Mouse (Mus musculus) heart, postnatal 0 days (tissue): ENCODE results near the gene Tbx1.

Experiments
- CTCF ChIP-seq: IDR thresholded peaks from 2 replicates; pipeline ENCODE4 v1.5.1; 2016; ENCODE audit warnings: antibody characterized with exemption, control low read depth, low read depth
- EP300 ChIP-seq: IDR thresholded peaks from 2 replicates; pipeline ENCODE4 v1.6.1; 2016; ENCODE audit warnings: antibody characterized with exemption, low read depth

DNA sequence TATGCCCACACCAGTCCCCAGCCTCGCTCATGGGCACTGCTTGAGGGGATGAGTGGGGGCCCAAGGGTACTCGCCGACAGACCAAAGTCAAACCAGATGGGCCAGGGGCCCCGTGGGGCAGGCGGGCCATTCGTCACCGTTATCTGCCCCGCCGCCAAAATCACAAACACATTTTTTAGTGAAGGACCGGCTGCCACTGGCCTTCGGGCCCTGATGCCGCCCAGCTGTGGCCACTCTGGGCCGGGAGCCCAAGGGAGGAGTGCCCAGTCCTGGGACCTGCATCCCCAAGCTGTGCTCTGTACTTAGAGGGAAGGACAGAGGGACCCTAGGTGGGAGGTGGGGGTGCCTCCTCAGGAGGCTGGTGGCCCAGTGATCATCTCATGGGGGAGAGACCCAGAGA lies 21.3 kb upstream of the Tbx1 start:
- TF ChIP-seq EP300 (no peak), CTCF (no peak)
